Mouse (Mus musculus): ENCODE measurements around the gene Cldnd2.
"Not testable (repeated sequence)": the region's sequence is repeated elsewhere in the genome, so short reads cannot be mapped to it uniquely, and the experiment has no call there.

DNA sequence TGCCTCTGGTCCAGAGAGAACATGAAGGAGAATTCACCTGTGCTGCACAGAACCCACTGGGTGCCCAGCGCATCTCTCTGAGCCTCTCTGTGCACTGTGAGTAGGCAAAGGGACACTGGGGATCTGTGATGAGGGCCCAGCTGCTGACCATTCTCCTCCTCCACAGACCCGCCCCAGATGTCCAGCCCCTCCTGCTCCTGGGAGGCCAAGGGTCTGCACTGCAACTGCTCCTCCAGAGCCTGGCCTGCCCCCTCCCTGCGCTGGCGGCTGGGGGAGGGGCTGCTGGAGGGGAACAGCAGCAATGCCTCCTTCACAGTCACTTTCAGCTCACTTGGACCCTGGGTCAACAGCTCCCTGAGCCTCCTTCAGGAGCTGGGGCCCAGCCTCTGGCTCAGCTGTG lies 28.9 kb upstream of the Cldnd2 start:
- TF ChIP-seq CTCF (IDR thresholded peaks at IDR 0.05; ENCODE audit: control insufficient read depth, insufficient read depth, insufficient read length); CEBPB (IDR thresholded peaks at IDR 0.05; ENCODE audit: low read depth); MYOD1 (IDR thresholded peaks at IDR 0.05; ENCODE audit: control insufficient read depth, insufficient read length, low read depth): not testable (repeated sequence)

Data from C2C12 (cell line).